Mouse (Mus musculus) lung, embryonic 16.5 days (tissue): ENCODE measurements at regions not wholly inside any gene's neighbourhood (a gene's known extent, or its start where the extent isn't known, plus 50 kb on each side); places are given as distances from the start of the nearest gene placed in this dataset.

ENCODE experiments used
- ATAC-seq: fragments of 200-750 bp; cut with Nextera tagmentation; 2 replicates; pipeline ENCODE4 v1.8.0; 2017; ENCODE audit warnings: low read depth, mild to moderate bottlenecking, moderate library complexity
- H3K27ac ChIP-seq: fragments of 300-500 bp; sonication (generic); 2 replicates; pipeline ENCODE4 v1.5.1; 2014; ENCODE audit warnings: mild to moderate bottlenecking, control low read depth, low read length
- H3K27me3 ChIP-seq: fragments of 300-500 bp; sonication (generic); 2 replicates; pipeline ENCODE4 v1.6.1; 2014; ENCODE audit warnings: low read depth, low read length, mixed read lengths; ENCODE audit not compliant: control insufficient read depth, insufficient read depth
- H3K36me3 ChIP-seq: fragments of 300-500 bp; sonication (generic); 2 replicates; pipeline ENCODE4 v1.6.1; 2014; ENCODE audit warnings: low read length; ENCODE audit not compliant: control insufficient read depth, insufficient read depth
- H3K4me1 ChIP-seq: fragments of 300-500 bp; sonication (generic); replicated peaks from 2 replicates; pipeline ENCODE4 v1.6.1; 2014; ENCODE audit warnings: low read length, mixed read lengths; ENCODE audit not compliant: control insufficient read depth, insufficient read depth
- H3K4me2 ChIP-seq: fragments of 300-500 bp; sonication (generic); 2 replicates; pipeline ENCODE4 v1.6.1; 2014; ENCODE audit warnings: low read depth, low read length, control low read depth
- H3K4me3 ChIP-seq: fragments of 300-500 bp; sonication (generic); 2 replicates; pipeline ENCODE4 v1.5.1; 2014; ENCODE audit warnings: mild to moderate bottlenecking, low read length, control low read depth
- H3K9ac ChIP-seq: fragments of 300-500 bp; sonication (generic); 2 replicates; pipeline ENCODE4 v1.6.1; 2014; ENCODE audit warnings: low read length, control low read depth
- H3K9me3 ChIP-seq: fragments of 300-500 bp; sonication (generic); 2 replicates; pipeline ENCODE4 v1.6.1; 2016; ENCODE audit warnings: low read length; ENCODE audit not compliant: control insufficient read depth
- WGBS: fragments of 180-500 bp; shearing (Covaris S2); extraction: QIAGEN DNeasy Blood & Tissue Kit; methylation state at CpG from one replicate; pipeline ENCODE4 v1.1.7; 2014; 5-methylcytosine and 5-hydroxymethylcytosine counted together

DNA sequence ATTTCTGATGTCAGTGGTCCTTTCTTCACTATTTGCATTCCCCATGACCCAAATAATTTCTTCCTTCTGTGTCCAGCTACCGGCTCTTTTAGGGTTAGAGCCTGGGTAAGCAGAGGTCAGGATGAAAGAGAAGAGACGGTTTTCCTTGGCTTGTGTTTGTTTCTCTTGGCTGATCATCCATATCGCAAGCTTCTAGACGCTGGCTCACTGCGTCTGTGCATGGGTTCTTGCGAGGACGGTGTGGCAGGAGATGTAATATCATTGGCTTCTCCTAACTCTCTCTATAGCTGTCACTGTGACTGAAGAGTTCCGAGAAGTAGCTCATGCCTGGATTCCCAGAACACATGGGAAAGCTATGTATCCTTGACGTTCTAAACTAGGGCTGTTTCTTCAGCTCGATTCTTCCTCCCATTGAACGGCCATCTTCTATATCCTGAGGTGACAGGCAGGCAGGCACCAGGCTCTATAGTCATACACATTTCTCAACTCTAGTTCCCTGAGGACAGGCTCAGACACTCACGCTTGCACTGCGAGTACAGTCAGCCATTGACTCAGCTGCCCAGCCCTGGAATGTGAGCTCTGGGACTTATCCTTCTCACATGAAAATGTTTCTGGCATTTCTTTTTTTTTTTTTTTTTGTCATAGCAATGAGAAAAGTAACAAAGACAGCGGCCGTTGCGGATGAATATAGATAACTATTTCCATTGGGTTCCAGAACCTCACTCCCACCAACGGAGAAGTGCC lies 85.0 kb downstream of the Bach1 start:
- peak overlapping the region; percentile 42 for H3K4me2 ChIP-seq
- no peaks in the 10 kb centered on the region for H3K36me3 ChIP-seq
- H3K9me3 ChIP-seq, result no peaks in the 10 kb centered on the region
- H3K9ac ChIP-seq, result no peak overlapping the region
- H3K4me3 ChIP-seq, result no peak overlapping the region
- H3K27me3 ChIP-seq, result no peaks in the 10 kb centered on the region
- WGBS, result 60% methylated on average over 17 of the region's 17 CpGs
- H3K27ac ChIP-seq, result peak overlapping the region; percentile 68
- ATAC-seq, result peak; percentile 67
- peaks cover 5% of the 10 kb centered on the region; the same call in 1 of the 2 replicates for H3K4me1 ChIP-seq

DNA sequence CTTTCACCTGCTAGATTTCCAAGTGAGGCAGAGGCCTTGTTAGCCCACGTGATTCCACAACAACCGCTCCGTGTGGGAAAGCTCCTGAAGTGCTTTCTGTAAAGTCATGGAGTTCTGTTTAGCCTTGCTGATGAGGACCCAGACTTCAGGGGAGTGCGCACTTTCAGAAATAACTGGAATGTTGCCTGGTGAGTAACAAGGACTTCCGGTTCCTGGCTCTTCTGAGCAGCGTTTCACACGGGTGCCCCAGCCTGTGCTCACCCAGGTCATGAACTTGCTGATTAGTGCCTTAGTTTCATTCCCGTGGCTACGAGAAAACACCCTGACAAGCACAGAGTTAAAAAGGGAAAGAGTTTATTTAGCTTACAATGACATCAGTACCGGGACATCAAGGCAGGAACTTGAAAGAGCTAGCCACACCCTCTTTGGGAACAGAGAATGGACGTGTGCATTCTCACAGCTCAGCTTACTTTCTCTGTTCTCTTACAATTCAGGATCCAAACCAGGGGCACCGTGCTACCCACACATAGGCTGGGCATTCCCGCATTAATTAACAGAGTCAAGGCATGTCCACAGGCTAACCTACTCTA lies 85.8 kb downstream of the Bach1 start:
- Histone ChIP-seq H3K4me3 (peak overlapping the region; percentile 17; the same call in 1 of the 2 replicates), H3K4me1 (peaks cover 5% of the 10 kb centered on the region; the same call in 1 of the 2 replicates), H3K4me2 (peak overlapping the region; percentile 42), H3K27me3 (no peaks in the 10 kb centered on the region), H3K9me3 (no peaks in the 10 kb centered on the region), H3K9ac (no peak overlapping the region), H3K36me3 (no peaks in the 10 kb centered on the region), H3K27ac (peak overlapping the region; percentile 68)
- WGBS, result 33% methylated on average over 13 of the region's 13 CpGs
- ATAC-seq, result peak; percentile 91

DNA sequence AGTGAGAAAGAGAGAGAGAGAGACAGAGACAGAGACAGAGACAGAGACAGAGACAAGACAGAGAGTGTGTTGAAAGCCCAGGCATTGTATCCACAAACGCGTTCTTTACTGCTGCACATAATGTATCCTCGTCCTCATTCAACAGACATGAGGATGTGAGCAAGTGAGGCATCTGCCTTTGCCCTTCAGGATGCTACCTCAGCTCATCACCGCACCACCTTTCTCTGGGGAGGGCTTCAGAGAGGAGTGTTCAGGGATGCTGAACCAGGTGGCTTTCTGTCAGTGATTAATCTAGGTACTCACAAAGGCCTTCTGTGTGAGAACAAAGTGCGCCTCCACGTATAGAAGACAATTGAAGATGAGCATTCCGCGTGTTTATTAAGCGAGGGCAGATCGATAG lies 90.8 kb downstream of the Bach1 start:
- Histone ChIP-seq H3K4me2 (no peak overlapping the region), H3K9me3 (no peaks in the 10 kb centered on the region), H3K4me3 (no peak overlapping the region), H3K27ac (no peak overlapping the region), H3K27me3 (no peaks in the 10 kb centered on the region), H3K4me1 (peaks cover under 1% of the 10 kb centered on the region; the same call in 1 of the 2 replicates), H3K36me3 (no peaks in the 10 kb centered on the region), H3K9ac (no peak overlapping the region)
- WGBS, result 88% methylated on average over 10 of the region's 10 CpGs
- no peak for ATAC-seq

DNA sequence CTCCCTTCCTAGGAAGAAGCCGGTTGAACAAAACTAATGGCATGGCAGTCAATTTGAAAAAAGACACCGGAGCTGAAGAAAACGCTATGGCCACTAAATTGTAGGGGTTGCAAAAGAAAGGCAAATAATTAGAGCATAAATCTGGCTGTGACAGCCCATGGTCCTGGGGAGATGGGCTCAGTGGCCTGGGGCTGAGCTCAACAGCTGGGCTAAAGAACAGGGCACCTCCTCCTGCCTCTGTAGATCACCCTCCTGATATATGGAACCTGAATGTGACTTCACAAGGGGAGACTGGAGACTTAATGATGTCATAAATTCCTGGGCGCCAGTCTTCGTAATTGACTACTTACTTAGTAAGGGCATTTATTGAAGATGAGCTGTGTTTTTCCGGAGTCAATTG lies 91.2 kb downstream of the Bach1 start:
- Histone ChIP-seq H3K27ac (no peak overlapping the region), H3K36me3 (no peaks in the 10 kb centered on the region), H3K27me3 (no peaks in the 10 kb centered on the region), H3K9ac (no peak overlapping the region), H3K4me2 (no peak overlapping the region), H3K4me1 (no peaks in the 10 kb centered on the region), H3K4me3 (no peak overlapping the region), H3K9me3 (no peaks in the 10 kb centered on the region)
- no peak for ATAC-seq
- WGBS, result 79% methylated on average over 6 of the region's 6 CpGs

DNA sequence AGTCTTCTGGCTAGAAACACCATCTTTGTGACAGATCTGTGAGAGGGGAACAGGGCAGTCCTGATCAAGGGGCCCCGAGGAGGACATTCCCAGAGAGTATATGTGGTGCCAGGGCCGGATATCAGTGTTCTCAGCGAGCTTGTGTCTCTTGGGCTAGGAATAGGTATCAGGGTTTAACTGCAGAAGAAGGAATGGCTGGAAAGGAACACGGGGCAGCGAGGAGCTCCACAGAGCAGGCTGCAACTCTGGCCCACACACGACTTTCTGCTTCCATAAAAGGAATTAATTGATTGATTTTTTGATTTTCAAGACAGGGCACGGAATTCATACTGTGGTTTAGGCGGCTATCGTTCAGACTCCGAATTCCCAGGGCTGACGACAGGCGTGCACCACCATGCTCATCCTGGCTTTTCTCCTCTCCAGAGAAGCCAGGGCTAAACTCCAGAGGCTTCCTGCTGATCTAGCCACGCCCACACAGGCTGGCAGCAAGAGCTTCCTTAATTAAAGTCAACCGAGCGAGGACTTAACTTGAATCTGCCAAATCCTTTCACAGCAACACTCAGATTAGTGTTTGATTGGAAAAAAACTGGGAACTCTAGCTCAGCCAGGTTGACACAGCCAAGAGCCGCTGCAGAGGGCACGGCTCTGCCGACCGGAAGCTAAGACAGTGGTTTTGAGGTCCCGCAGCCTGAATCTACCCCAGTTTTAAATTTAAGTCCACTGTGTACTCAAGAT lies 97.9 kb downstream of the Bach1 start:
- Histone ChIP-seq H3K4me3 (peak overlapping the region; percentile 48), H3K4me1 (peaks cover 4% of the 10 kb centered on the region; the same call in 1 of the 2 replicates), H3K9me3 (no peaks in the 10 kb centered on the region), H3K36me3 (no peaks in the 10 kb centered on the region), H3K9ac (peak overlapping the region; percentile 58), H3K27ac (no peak overlapping the region), H3K4me2 (peak overlapping the region; percentile 81), H3K27me3 (no peaks in the 10 kb centered on the region)
- WGBS, result 7% methylated on average over 20 of the region's 20 CpGs
- peak; percentile 80 for ATAC-seq

DNA sequence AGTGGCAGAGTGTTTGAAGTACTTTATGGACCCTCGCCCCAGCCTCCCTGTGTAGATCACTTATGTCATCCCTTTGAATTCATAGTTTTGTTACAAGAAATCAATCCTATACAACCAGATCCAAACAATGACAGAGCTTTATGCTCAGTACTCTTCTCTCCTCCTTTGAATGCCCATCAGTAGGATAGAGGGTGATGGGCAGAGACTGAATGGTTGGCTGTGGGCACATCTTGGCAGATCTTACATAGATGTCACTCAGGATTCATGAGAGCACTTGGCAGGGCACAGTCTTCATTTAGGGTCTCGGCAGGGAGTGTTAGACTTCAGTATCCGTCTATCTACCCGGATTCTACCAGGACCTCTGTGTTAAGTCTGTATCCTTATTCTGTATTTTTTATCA lies 103.6 kb downstream of the Bach1 start:
- no peak overlapping the region for H3K27ac ChIP-seq
- H3K4me1 ChIP-seq, result no peaks in the 10 kb centered on the region
- no peaks in the 10 kb centered on the region for H3K27me3 ChIP-seq

DNA sequence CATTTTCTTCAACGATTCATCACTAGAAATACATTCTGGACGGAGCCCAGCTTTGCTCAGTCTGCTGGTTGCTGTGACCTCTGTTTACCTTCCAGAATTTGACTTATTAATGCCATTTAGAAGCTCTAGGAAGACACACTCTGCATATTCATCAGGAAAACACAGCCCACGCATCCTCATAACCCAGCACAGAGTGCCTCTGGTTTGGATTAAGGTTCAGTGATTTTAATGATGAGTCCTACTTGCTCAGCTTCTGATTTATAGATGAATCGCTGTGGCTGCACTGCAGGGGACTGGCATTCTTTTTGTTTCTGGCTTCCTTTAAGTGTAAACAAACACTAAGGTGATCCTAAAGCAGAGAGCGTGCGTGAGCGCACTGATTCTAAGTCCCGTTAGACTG lies 118.8 kb downstream of the Bach1 start:
- Histone ChIP-seq H3K4me2 (no peak overlapping the region), H3K9me3 (no peaks in the 10 kb centered on the region), H3K27me3 (no peaks in the 10 kb centered on the region), H3K9ac (no peak overlapping the region), H3K36me3 (no peaks in the 10 kb centered on the region), H3K27ac (no peak overlapping the region), H3K4me3 (no peak overlapping the region), H3K4me1 (no peaks in the 10 kb centered on the region)
- ATAC-seq, result no peak
- 60% methylated on average over 8 of the region's 8 CpGs for WGBS

More for the DNA sequence above, 103.6 kb downstream of the Bach1 start:
- H3K36me3 ChIP-seq, result no peaks in the 10 kb centered on the region
- WGBS, result 84% methylated on average over 4 of the region's 4 CpGs
- H3K4me2 ChIP-seq, result no peak overlapping the region
- H3K9me3 ChIP-seq, result no peaks in the 10 kb centered on the region
- no peak overlapping the region for H3K4me3 ChIP-seq
- H3K9ac ChIP-seq, result no peak overlapping the region
- ATAC-seq, result no peak

DNA sequence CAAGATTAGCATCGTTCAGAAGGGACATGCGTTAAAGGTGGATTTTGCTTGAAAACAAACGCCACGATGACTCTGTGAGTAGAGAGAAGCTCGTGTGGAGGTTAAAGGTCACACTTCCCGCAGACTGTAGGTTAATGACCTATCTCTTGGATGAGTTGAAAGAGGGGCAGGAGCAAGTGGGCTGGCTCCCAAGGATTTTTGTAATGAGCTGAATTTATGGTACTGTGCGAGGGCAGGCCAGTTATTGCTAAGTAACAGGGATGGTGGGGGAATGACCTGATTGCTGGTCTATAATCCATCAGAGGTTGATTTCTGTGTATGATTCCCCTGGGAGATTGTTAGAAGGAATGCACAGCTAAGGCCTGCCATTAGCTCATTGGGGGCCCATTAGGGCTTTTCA lies 135.6 kb downstream of the Bach1 start:
- no peak for ATAC-seq
- no peaks in the 10 kb centered on the region for H3K27me3 ChIP-seq
- H3K9ac ChIP-seq, result no peak overlapping the region
- WGBS, result 58% methylated on average over 7 of the region's 7 CpGs
- no peaks in the 10 kb centered on the region for H3K4me1 ChIP-seq
- H3K27ac ChIP-seq, result no peak overlapping the region
- no peaks in the 10 kb centered on the region for H3K9me3 ChIP-seq
- H3K36me3 ChIP-seq, result no peaks in the 10 kb centered on the region
- no peak overlapping the region for H3K4me2 ChIP-seq
- no peak overlapping the region for H3K4me3 ChIP-seq

DNA sequence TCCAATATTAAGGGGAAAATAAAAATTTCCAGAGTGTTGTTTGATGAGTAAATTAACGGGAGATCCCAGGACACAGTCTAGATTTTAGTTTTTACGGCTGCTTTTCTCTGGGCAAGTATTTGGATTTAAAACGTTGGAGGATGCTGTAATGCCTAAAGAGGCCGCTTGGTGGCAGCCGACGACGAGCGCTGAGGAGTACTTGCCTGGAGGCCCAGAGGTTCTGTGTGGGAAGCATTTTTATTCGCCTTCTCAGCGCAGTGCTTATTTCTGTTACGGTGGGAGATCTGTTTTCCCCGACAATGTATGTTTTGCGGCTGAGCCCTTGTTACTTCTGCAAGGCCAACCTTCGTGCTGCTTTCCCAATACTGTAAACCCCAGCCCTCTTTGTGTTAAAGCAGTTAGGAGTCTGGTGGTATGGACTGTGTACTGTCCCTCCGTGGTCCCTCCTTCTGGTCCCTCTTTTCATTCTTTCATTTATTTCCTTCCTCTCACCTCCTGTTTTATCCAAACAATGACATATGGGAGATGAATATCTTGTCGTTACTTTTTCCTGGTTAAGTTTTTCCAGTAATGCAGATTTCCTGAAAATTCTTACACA lies 142.3 kb downstream of the Bach1 start:
- Histone ChIP-seq H3K9ac (0 out of 2 replicates have a peak overlapping the region, but pooled peaks have one; percentile 36), H3K9me3 (no peaks in the 10 kb centered on the region), H3K27me3 (no peaks in the 10 kb centered on the region), H3K4me2 (peak overlapping the region; percentile 38), H3K27ac (no peak overlapping the region), H3K4me3 (no peak overlapping the region), H3K4me1 (no peaks in the 10 kb centered on the region), H3K36me3 (no peaks in the 10 kb centered on the region)
- 6% methylated on average over 16 of the region's 16 CpGs for WGBS
- ATAC-seq, result peak; percentile 76
